Mouse (Mus musculus) liver, postnatal 0 days (tissue): ENCODE data around the gene Itga8. TPM values are rescaled to one million over a fixed set of nuclear protein-coding genes. Genes with fewer than 3 reads are reported as not detected.

ENCODE experiments used
- ATAC-seq: fragments of 200-750 bp; cut with Nextera tagmentation; 2 replicates; pipeline ENCODE4 v1.8.0; 2017; ENCODE audit warnings: mild to moderate bottlenecking, moderate library complexity
- DNase-seq: peaks from one replicate; pipeline ENCODE4 v3.0.0-alpha.2; 2016
- H3K27ac ChIP-seq: fragments of 300-500 bp; sonication (generic); 2 replicates; pipeline ENCODE4 v1.5.1; 2014; ENCODE audit warnings: antibody characterized with exemption, moderate library complexity, mild to moderate bottlenecking, low read depth
- H3K27me3 ChIP-seq: fragments of 300-500 bp; sonication (generic); 2 replicates; pipeline ENCODE4 v1.6.1; 2014; ENCODE audit warnings: low read length, control low read depth, mixed read lengths; ENCODE audit not compliant: insufficient read depth
- H3K36me3 ChIP-seq: fragments of 300-500 bp; sonication (generic); replicated peaks from 2 replicates; pipeline ENCODE4 v1.6.1; 2014; ENCODE audit warnings: mild to moderate bottlenecking, control low read depth, low read length, moderate library complexity, mixed read lengths; ENCODE audit not compliant: insufficient read depth
- H3K4me1 ChIP-seq: fragments of 300-500 bp; sonication (generic); 2 replicates; pipeline ENCODE4 v1.6.1; 2014; ENCODE audit warnings: antibody characterized with exemption, mild to moderate bottlenecking, control low read depth; ENCODE audit not compliant: insufficient read depth
- H3K4me2 ChIP-seq: fragments of 300-500 bp; sonication (generic); 2 replicates; pipeline ENCODE4 v1.6.1; 2014; ENCODE audit warnings: low read depth, mild to moderate bottlenecking, low read length, moderate library complexity, mixed read lengths
- H3K4me3 ChIP-seq: fragments of 300-500 bp; sonication (generic); 2 replicates; pipeline ENCODE4 v1.5.1; 2014; ENCODE audit warnings: low read depth, low read length
- H3K9ac ChIP-seq: fragments of 300-500 bp; sonication (generic); replicated peaks from 2 replicates; pipeline ENCODE4 v1.6.1; 2014; ENCODE audit warnings: mild to moderate bottlenecking, moderate library complexity
- H3K9me3 ChIP-seq: fragments of 300-500 bp; sonication (generic); 2 replicates; pipeline ENCODE4 v1.6.1; 2016; ENCODE audit warnings: mild to moderate bottlenecking, control low read depth, low read length, mixed read lengths
- CTCF ChIP-seq: sonication (generic); IDR thresholded peaks from 2 replicates; pipeline ENCODE4 v1.5.1; 2016; ENCODE audit warnings: antibody characterized with exemption, low read depth
- EP300 ChIP-seq: IDR thresholded peaks from 2 replicates; pipeline ENCODE4 v1.6.1; 2016; ENCODE audit warnings: antibody characterized with exemption, low read depth, mild to moderate bottlenecking
- WGBS: fragments of 180-500 bp; shearing (Covaris S2); extraction: QIAGEN DNeasy Blood & Tissue Kit; methylation state at CpG from one replicate; pipeline ENCODE4 v1.1.7; 2014; ENCODE audit not compliant: insufficient replicate concordance; 5-methylcytosine and 5-hydroxymethylcytosine counted together
- polyA plus RNA-seq: library from polyadenylated mRNA; unstranded; fragments of >200 nt; fragmentation: Nextera tagmentation; extraction: Ambion mirVana; gene quantifications from 2 replicates; pipeline ENCODE4 v1.2.1, GENCODE M21; 2015

Gene Itga8
- polyA plus RNA-seq, 1 experiment from 2014 or later, result 1.7 TPM

DNA sequence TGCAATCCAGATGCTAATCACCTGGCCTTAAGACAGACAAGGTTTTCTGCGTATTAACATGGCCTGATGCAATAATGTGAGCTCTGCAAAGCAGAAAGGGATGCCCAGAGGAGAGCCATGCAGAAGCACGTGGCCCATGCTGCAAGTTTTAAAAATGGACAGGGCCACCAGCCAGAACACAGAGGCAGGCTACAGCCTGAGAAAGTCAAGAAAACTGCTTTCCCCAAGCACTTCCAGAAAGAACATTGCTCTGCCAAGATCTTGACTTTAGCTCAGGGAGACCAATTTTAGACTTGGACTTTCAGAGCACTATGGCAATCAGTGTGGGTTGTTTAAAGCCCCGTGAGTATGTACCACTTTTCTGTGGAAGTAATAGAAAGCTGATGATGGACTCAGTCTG is 11.5 kb downstream of the Itga8 start:
- WGBS, result 78% methylated on average over 3 of the region's 3 CpGs
- Histone ChIP-seq H3K27me3 (no peaks in the 10 kb centered on the region), H3K4me3 (no peak overlapping the region), H3K9me3 (no peaks in the 10 kb centered on the region), H3K36me3 (no peaks in the 10 kb centered on the region), H3K27ac (no peak overlapping the region), H3K4me2 (no peak overlapping the region), H3K9ac (no peak overlapping the region), H3K4me1 (no peaks in the 10 kb centered on the region; the same call in 1 of the 2 replicates)
- DNase-seq, result no peak
- ATAC-seq, result no peak
- TF ChIP-seq CTCF (no peak), EP300 (no peak)

DNA sequence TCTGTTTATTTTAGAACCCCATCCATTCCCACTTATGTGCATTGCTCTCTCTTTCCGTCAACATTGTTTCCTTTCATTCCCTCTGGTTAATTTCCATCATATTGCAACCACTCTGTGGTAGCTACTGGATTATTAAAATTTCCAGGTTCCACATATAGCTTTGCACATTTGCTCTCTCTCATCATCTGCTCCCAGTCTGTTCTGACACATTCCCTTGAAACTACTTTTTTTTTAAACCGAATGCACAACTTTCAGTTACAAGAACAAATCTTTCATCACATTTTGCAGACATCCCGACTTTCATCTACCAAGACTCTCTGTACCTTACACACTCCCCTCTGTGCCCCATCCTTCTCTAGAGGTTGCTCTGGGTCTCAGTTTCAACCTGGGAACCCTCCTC is 13.9 kb downstream of the Itga8 start:
- no peak overlapping the region for H3K9ac ChIP-seq
- H3K4me3 ChIP-seq, result no peak overlapping the region
- ATAC-seq (no peak), DNase-seq (no peak)
- no peak overlapping the region for H3K4me2 ChIP-seq
- 74% methylated on average over 3 of the region's 3 CpGs for WGBS
- H3K27me3 ChIP-seq, result no peaks in the 10 kb centered on the region
- TF ChIP-seq CTCF, result no peak
- TF ChIP-seq EP300, result no peak
- no peaks in the 10 kb centered on the region for H3K36me3 ChIP-seq
- no peaks in the 10 kb centered on the region for H3K9me3 ChIP-seq
- no peak overlapping the region for H3K27ac ChIP-seq
- H3K4me1 ChIP-seq, result no peaks in the 10 kb centered on the region

DNA sequence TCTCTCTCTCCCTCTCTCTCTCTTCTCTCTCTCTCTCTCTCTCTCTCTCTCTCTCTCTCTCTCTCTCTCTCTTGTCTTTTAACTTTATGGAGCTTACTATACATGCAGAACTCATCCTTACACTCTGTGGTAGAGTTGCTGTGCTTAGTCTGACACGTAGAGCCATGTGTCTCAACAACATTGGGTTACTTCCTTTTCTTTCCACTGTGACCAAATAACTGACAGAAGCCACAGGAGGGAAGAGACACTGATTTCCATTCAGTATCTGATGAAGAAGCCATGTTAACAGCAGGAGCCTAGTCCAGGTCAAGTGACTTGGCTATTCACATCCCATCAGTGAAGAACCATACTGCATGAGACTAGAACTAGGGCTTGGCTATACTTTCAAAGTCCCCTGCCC is 21.1 kb downstream of the Itga8 start:
- Histone ChIP-seq H3K27me3 (no peaks in the 10 kb centered on the region), H3K9ac (no peak overlapping the region), H3K4me2 (no peak overlapping the region), H3K9me3 (no peaks in the 10 kb centered on the region), H3K4me3 (no peak overlapping the region), H3K4me1 (no peaks in the 10 kb centered on the region), H3K36me3 (no peaks in the 10 kb centered on the region), H3K27ac (no peak overlapping the region)
- TF ChIP-seq CTCF, result no peak
- no peak for TF ChIP-seq EP300
- WGBS, result 18% methylated on average over 1 of the region's 1 CpGs
- ATAC-seq (no peak), DNase-seq (no peak)

DNA sequence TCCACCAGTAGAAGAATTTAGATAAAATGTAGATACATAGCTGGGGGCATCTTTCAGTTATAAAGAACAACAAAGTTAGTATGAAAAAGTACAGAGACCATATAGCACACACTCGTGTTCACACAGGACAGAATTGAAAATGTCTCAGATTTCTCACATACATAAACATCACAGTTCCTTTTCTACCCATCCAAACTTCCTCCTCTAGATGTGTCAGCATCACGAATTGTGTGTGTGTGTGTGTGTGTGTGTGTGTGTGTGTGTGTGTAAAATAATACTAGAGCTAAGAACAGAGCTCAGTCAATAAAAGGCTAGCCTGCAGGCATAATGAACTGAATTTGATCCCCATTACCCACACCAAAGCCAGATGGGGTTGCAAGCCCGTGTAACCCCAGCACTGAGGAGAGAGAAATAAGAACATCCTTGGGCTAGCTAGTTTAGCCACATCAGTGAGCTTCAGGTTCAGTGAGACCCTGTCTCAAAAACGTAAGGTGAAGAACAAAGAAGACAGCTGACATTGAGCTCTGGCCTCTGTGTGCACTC is 22.6 kb downstream of the Itga8 start:
- H3K9me3 ChIP-seq, result no peaks in the 10 kb centered on the region
- no peaks in the 10 kb centered on the region for H3K36me3 ChIP-seq
- TF ChIP-seq CTCF (no peak), EP300 (no peak)
- WGBS, result 48% methylated on average over 4 of the region's 4 CpGs
- H3K4me1 ChIP-seq, result no peaks in the 10 kb centered on the region
- no peaks in the 10 kb centered on the region for H3K27me3 ChIP-seq
- DNase-seq, result no peak
- no peak overlapping the region for H3K9ac ChIP-seq
- no peak overlapping the region for H3K4me2 ChIP-seq
- ATAC-seq, result no peak
- no peak overlapping the region for H3K4me3 ChIP-seq
- H3K27ac ChIP-seq, result no peak overlapping the region

GRCm38 (mm10) chr2:12256635-12257317 is 44.9 kb downstream of the Itga8 start:
- H3K4me1 ChIP-seq, result no peaks in the 10 kb centered on the region
- H3K9me3 ChIP-seq, result no peaks in the 10 kb centered on the region
- no peak for DNase-seq
- H3K4me2 ChIP-seq, result no peak overlapping the region
- no peak for TF ChIP-seq EP300
- no peak for TF ChIP-seq CTCF
- no peaks in the 10 kb centered on the region for H3K36me3 ChIP-seq
- no peak overlapping the region for H3K9ac ChIP-seq
- 71% methylated on average over 2 of the region's 2 CpGs for WGBS
- H3K4me3 ChIP-seq, result no peak overlapping the region
- no peaks in the 10 kb centered on the region for H3K27me3 ChIP-seq
- ATAC-seq, result no peak
- no peak overlapping the region for H3K27ac ChIP-seq

GRCm38 (mm10) chr2:12255901-12256300 is 45.8 kb downstream of the Itga8 start:
- H3K4me1 ChIP-seq, result no peaks in the 10 kb centered on the region
- no peak for ATAC-seq
- H3K36me3 ChIP-seq, result no peaks in the 10 kb centered on the region
- 79% methylated on average over 2 of the region's 2 CpGs for WGBS
- DNase-seq, result no peak
- TF ChIP-seq CTCF (no peak), EP300 (no peak)
- H3K9ac ChIP-seq, result no peak overlapping the region
- H3K9me3 ChIP-seq, result no peaks in the 10 kb centered on the region
- no peak overlapping the region for H3K4me3 ChIP-seq
- H3K27ac ChIP-seq, result no peak overlapping the region
- no peak overlapping the region for H3K4me2 ChIP-seq
- H3K27me3 ChIP-seq, result no peaks in the 10 kb centered on the region

DNA sequence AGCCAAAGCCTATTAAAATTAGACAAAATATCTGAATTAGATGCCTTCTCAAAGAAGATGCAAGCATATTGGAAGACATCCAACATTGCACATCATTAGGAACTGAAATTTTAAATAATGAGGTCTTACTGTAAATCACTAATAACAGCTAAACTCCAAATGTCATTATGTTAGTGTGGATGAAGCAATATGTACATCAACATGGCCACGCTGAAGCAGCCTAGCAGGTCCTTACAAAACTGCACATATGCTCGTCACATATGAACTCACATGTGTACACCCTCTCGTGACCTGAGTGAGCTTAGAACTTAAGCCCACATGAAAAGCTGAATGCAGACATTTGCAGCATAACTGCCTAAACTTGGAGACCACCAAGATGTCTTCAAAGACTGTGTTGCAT is 66.4 kb downstream of the Itga8 start:
- no peak for ATAC-seq

More for the DNA sequence above, 66.4 kb downstream of the Itga8 start:
- Histone ChIP-seq H3K4me1 (no peaks in the 10 kb centered on the region), H3K27me3 (no peaks in the 10 kb centered on the region), H3K9me3 (no peaks in the 10 kb centered on the region), H3K27ac (no peak overlapping the region), H3K4me3 (no peak overlapping the region), H3K9ac (no peak overlapping the region), H3K36me3 (no peaks in the 10 kb centered on the region), H3K4me2 (no peak overlapping the region)
- TF ChIP-seq EP300 (no peak), CTCF (no peak)
- 84% methylated on average over 3 of the region's 3 CpGs for WGBS
- no peak for DNase-seq
